Mouse (Mus musculus) urinary bladder, postnatal 4 days (tissue): ENCODE results near the gene E130114P18Rik.

Source experiments
- DNase-seq, 2 experiments: peaks; one replicate each; pipeline ENCODE4 v3.0.0; 2021 to 2022; ENCODE audit warnings: low spot score in 2 of 2

Gene E130114P18Rik

GRCm38 (mm10) chr4:97532072-97532471 lies 245.8 kb downstream of the E130114P18Rik start:
- no peak for DNase-seq

GRCm38 (mm10) chr4:97528517-97528916 lies 249.4 kb downstream of the E130114P18Rik start:
- no peak for DNase-seq
